Mouse (Mus musculus): ENCODE data around the gene Mknk2.
A peak's percentile ranks its signal among the peaks of the same experiment; 100 is the strongest.
"Not testable (repeated sequence)": the region's sequence is repeated elsewhere in the genome, so short reads cannot be mapped to it uniquely, and the experiment has no call there.

Gene Mknk2

GRCm38 (mm10) chr10:80653156-80653720 lies 24.7 kb downstream of the Mknk2 start:
- no peak for DNase-seq (ENCODE audit: low spot score in 2 of 2)

GRCm38 (mm10) chr10:80650392-80650791 lies 27.5 kb downstream of the Mknk2 start:
- DNase-seq (ENCODE audit: low spot score in 2 of 2): no peak

GRCm38 (mm10) chr10:80649910-80650309 lies 28.0 kb downstream of the Mknk2 start:
- DNase-seq (ENCODE audit: low spot score in 2 of 2): not testable (repeated sequence)

- no peak for DNase-seq (ENCODE audit: low spot score in 2 of 2)
These were observed 31.0 kb downstream of the Mknk2 start for GRCm38 (mm10) chr10:80646936-80647335.

GRCm38 (mm10) chr10:80635345-80635744 lies 42.6 kb downstream of the Mknk2 start:
- no peak for DNase-seq (ENCODE audit: low spot score in 2 of 2)

- DNase-seq (ENCODE audit: low spot score in 2 of 2): peak; percentile 24 to 32
These were observed 49.0 kb downstream of the Mknk2 start for GRCm38 (mm10) chr10:80628925-80629324.

- no peak for DNase-seq (ENCODE audit: low spot score in 2 of 2)
These were observed 50.2 kb downstream of the Mknk2 start for GRCm38 (mm10) chr10:80627685-80628084.

GRCm38 (mm10) chr10:80625764-80626163 lies 52.1 kb downstream of the Mknk2 start:
- DNase-seq (ENCODE audit: low spot score in 2 of 2): no peak

- peak; percentile 85 to 86 for DNase-seq (ENCODE audit: low spot score in 2 of 2)
These were observed 54.3 kb downstream of the Mknk2 start for GRCm38 (mm10) chr10:80623457-80624191.

- DNase-seq (ENCODE audit: low spot score in 2 of 2): peak; percentile 62 to 77
These were observed 55.1 kb downstream of the Mknk2 start, which contains the start of gene Csnk1g2 for GRCm38 (mm10) chr10:80622661-80623456. Csnk1g2 (plus strand) TSS chr10:80622838.

GRCm38 (mm10) chr10:80621940-80622660 lies 55.8 kb downstream of the Mknk2 start:
- DNase-seq (ENCODE audit: low spot score in 2 of 2): peak; percentile 99 to 100

GRCm38 (mm10) chr10:80621690-80621939 lies 56.3 kb downstream of the Mknk2 start:
- DNase-seq (ENCODE audit: low spot score in 2 of 2): no peak

- DNase-seq (ENCODE audit: low spot score in 2 of 2): peak; percentile 56 to 63
These were observed 56.9 kb downstream of the Mknk2 start for GRCm38 (mm10) chr10:80620796-80621689.

- no peak for DNase-seq (ENCODE audit: low spot score in 2 of 2)
These were observed 57.5 kb downstream of the Mknk2 start for GRCm38 (mm10) chr10:80620365-80620764.

GRCm38 (mm10) chr10:80619465-80620244 lies 58.3 kb downstream of the Mknk2 start:
- DNase-seq (ENCODE audit: low spot score in 2 of 2): no peak

GRCm38 (mm10) chr10:80618181-80618580 lies 59.7 kb downstream of the Mknk2 start:
- DNase-seq (ENCODE audit: low spot score in 2 of 2): peak; percentile 72 to 75
